Mouse (Mus musculus) stomach, postnatal 0 days (tissue): ENCODE data around the gene Traf2. TPM values are rescaled to one million over a fixed set of nuclear protein-coding genes. Genes with fewer than 3 reads are reported as not detected.

Source experiments
- ATAC-seq: fragments of 200-750 bp; cut with Nextera tagmentation; 2 replicates; pipeline ENCODE4 v1.8.0; 2017; ENCODE audit not compliant: low FRiP score, low TSS enrichment
- DNase-seq: peaks from one replicate; pipeline ENCODE4 v3.0.0-alpha.2; 2016; ENCODE audit warnings: low spot score
- H3K27ac ChIP-seq: fragments of 300-500 bp; sonication (generic); replicated peaks from 2 replicates; pipeline ENCODE4 v1.5.1; 2014; ENCODE audit warnings: mild to moderate bottlenecking, control low read depth
- H3K27me3 ChIP-seq: fragments of 300-500 bp; sonication (generic); 2 replicates; pipeline ENCODE4 v1.6.1; 2014; ENCODE audit warnings: low read length; ENCODE audit not compliant: control insufficient read depth, insufficient read depth
- H3K36me3 ChIP-seq: fragments of 300-500 bp; sonication (generic); 2 replicates; pipeline ENCODE4 v1.6.1; 2014; ENCODE audit warnings: low read length, mixed read lengths; ENCODE audit not compliant: control insufficient read depth, insufficient read depth
- H3K4me1 ChIP-seq: fragments of 300-500 bp; sonication (generic); replicated peaks from 2 replicates; pipeline ENCODE4 v1.6.1; 2014; ENCODE audit warnings: antibody characterized with exemption; ENCODE audit not compliant: control insufficient read depth, insufficient read depth
- H3K4me2 ChIP-seq: fragments of 300-500 bp; sonication (generic); replicated peaks from 2 replicates; pipeline ENCODE4 v1.6.1; 2014; ENCODE audit warnings: low read depth, mild to moderate bottlenecking, control low read depth, moderate library complexity
- H3K4me3 ChIP-seq: fragments of 300-500 bp; sonication (generic); 2 replicates; pipeline ENCODE4 v1.5.1; 2014; ENCODE audit warnings: low read depth, low read length, control low read depth
- H3K9ac ChIP-seq: fragments of 300-500 bp; sonication (generic); 2 replicates; pipeline ENCODE4 v1.6.1; 2014; ENCODE audit warnings: mild to moderate bottlenecking, low read length, control low read depth, mixed read lengths
- H3K9me3 ChIP-seq: fragments of 300-500 bp; sonication (generic); 2 replicates; pipeline ENCODE4 v1.6.1; 2016; ENCODE audit warnings: low read length; ENCODE audit not compliant: control insufficient read depth
- CTCF ChIP-seq: IDR thresholded peaks from 2 replicates; pipeline ENCODE4 v1.5.1; 2016; ENCODE audit warnings: antibody characterized with exemption, low read depth, mild to moderate bottlenecking, moderate library complexity
- EP300 ChIP-seq: optimal IDR thresholded peaks from 2 replicates; pipeline ENCODE3; 2016; ENCODE audit warnings: antibody characterized with exemption
- whole genome bisulfite sequencing: fragments of 180-500 bp; shearing (Covaris S2); extraction: QIAGEN DNeasy Blood & Tissue Kit; methylation state at CpG from one replicate; pipeline ENCODE4 v1.1.7; 2014; 5-methylcytosine and 5-hydroxymethylcytosine counted together
- polyA plus RNA-seq: library from polyadenylated mRNA; unstranded; fragments of >200 nt; fragmentation: Nextera tagmentation; extraction: Ambion mirVana; gene quantifications from 2 replicates; pipeline ENCODE4 v1.2.1, GENCODE M21; 2015

Gene Traf2
- polyA plus RNA-seq, 1 experiment from 2014 or later, result 15.9 TPM

- TF ChIP-seq EP300 (no peak), CTCF (no peak)
- Histone ChIP-seq H3K36me3 (no peaks in the 10 kb centered on the region), H3K9ac (peak overlapping the region; percentile 80), H3K4me3 (peak overlapping the region; percentile 76), H3K9me3 (no peaks in the 10 kb centered on the region), H3K27ac (peak overlapping the region; percentile 61), H3K4me2 (peak overlapping the region; percentile 79), H3K27me3 (no peaks in the 10 kb centered on the region), H3K4me1 (no peaks in the 10 kb centered on the region)
- ATAC-seq (peak; percentile 64), DNase-seq (no peak)
- WGBS, result 5% methylated on average over 40 of the region's 43 CpGs
These were observed 537 bp downstream of the Traf2 start for GRCm38 (mm10) chr2:25545996-25546810.

- ATAC-seq (no peak), DNase-seq (no peak)
- TF ChIP-seq CTCF, result no peak
- TF ChIP-seq EP300, result no peak
- Histone ChIP-seq H3K9ac (no peak overlapping the region), H3K4me2 (no peak overlapping the region), H3K4me1 (no peaks in the 10 kb centered on the region), H3K9me3 (no peaks in the 10 kb centered on the region), H3K36me3 (0 out of 2 replicates have a peak, but pooled peaks cover 2% of the 10 kb centered on the region), H3K4me3 (no peak overlapping the region), H3K27ac (no peak overlapping the region), H3K27me3 (no peaks in the 10 kb centered on the region)
- WGBS, result 75% methylated on average over 10 of the region's 10 CpGs
These were observed 4.9 kb downstream of the Traf2 start for GRCm38 (mm10) chr2:25541644-25542367.

- Histone ChIP-seq H3K27ac (no peak overlapping the region), H3K9me3 (no peaks in the 10 kb centered on the region), H3K4me1 (no peaks in the 10 kb centered on the region), H3K27me3 (no peaks in the 10 kb centered on the region), H3K9ac (no peak overlapping the region), H3K4me3 (no peak overlapping the region), H3K36me3 (peaks cover 4% of the 10 kb centered on the region; the same call in 1 of the 2 replicates), H3K4me2 (no peak overlapping the region)
- ATAC-seq, result no peak
- 96% methylated on average over 4 of the region's 4 CpGs for WGBS
- TF ChIP-seq EP300 (no peak), CTCF (no peak)
- no peak for DNase-seq
These were observed 6.2 kb downstream of the Traf2 start for GRCm38 (mm10) chr2:25540541-25540948.

GRCm38 (mm10) chr2:25536531-25536930, 10.2 kb downstream of the Traf2 start:
- no peaks in the 10 kb centered on the region for H3K4me1 ChIP-seq
- H3K9ac ChIP-seq, result no peak overlapping the region
- DNase-seq, result no peak
- no peaks in the 10 kb centered on the region for H3K9me3 ChIP-seq
- no peak for ATAC-seq
- TF ChIP-seq CTCF, result no peak
- TF ChIP-seq EP300, result no peak
- H3K27ac ChIP-seq, result no peak overlapping the region
- H3K36me3 ChIP-seq, result peaks cover 7% of the 10 kb centered on the region; the same call in 1 of the 2 replicates
- no peak overlapping the region for H3K4me3 ChIP-seq
- no peak overlapping the region for H3K4me2 ChIP-seq
- no peaks in the 10 kb centered on the region for H3K27me3 ChIP-seq
- 81% methylated on average over 8 of the region's 8 CpGs for WGBS

GRCm38 (mm10) chr2:25534866-25535182, 11.9 kb downstream of the Traf2 start:
- TF ChIP-seq CTCF (no peak), EP300 (no peak)
- no peak overlapping the region for H3K4me2 ChIP-seq
- H3K9me3 ChIP-seq, result no peaks in the 10 kb centered on the region
- no peak for ATAC-seq
- no peak overlapping the region for H3K4me3 ChIP-seq
- no peak for DNase-seq
- H3K9ac ChIP-seq, result no peak overlapping the region
- peaks cover 13% of the 10 kb centered on the region for H3K36me3 ChIP-seq
- no peak overlapping the region for H3K27ac ChIP-seq
- H3K27me3 ChIP-seq, result no peaks in the 10 kb centered on the region
- WGBS, result 98% methylated on average over 2 of the region's 2 CpGs
- H3K4me1 ChIP-seq, result no peaks in the 10 kb centered on the region
